Mouse (Mus musculus): Measurements from ENCODE around the gene Eif4a1. TPM values are rescaled to one million over a fixed set of nuclear protein-coding genes. Genes with fewer than 3 reads are reported as not detected.

Gene Eif4a1
- polyA plus RNA-seq, 1 experiment, result 722 TPM

DNA sequence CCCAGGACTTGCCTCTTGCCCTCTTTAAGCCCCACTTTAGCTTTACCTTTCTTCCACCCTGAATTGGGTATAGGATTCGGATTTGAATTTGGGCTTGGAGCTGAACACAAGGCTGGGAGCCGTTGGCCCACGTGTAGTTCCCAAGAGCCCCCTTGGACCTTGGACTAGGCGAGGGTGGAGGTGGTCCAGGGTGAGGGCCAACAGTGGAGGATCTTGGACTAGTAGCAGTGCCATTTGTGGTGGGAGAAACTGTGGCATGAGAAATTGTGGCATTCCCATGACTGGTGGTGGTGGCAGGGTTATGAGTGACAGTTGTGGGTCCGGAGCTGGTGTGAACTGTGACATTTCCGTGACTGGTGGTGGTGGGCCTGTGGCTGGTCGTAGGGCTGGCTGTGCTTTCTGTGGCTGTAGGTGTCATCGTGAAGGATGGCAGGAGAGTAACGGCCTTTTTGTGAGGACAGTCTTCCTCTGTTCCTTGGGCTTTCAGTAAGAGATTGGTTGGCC is 6.7 kb downstream of the Eif4a1 start:
- TF ChIP-seq CTCF (IDR thresholded peaks at IDR 0.05; ENCODE audit: borderline replicate concordance, control insufficient read depth, extremely low read depth, insufficient read depth, low read length, poor library complexity) (no peak), POLR2A (IDR thresholded peaks at IDR 0.05; ENCODE audit: control insufficient read depth, extremely low read depth, insufficient read depth, low read length, poor library complexity) (no peak)
- H3K4me1 ChIP-seq (replicated peaks; ENCODE audit: control insufficient read depth, insufficient read depth, low read length), result peaks cover 17% of the 10 kb centered on the region

DNA sequence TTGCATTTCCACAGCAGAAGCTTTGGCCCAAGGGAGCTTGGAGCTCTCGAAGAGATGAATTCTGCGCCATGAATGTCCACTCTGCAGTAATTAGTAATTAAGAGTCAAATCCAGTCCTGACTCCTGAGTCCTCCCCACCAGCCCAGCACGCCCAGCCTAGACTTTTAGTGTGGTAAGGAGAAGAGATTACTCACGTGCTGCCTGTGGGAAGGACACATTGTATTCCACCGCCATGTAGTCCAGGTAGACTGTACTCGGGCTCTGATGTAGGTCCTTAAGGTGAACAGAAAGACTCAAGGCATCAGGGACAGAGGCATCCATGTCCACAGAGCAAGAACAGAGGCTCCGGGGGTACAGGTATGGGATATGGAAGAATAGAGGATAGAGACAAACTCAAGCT is 7.4 kb downstream of the Eif4a1 start:
- TF ChIP-seq CTCF (IDR thresholded peaks at IDR 0.05; ENCODE audit: borderline replicate concordance, control insufficient read depth, extremely low read depth, insufficient read depth, low read length, poor library complexity) (no peak), POLR2A (IDR thresholded peaks at IDR 0.05; ENCODE audit: control insufficient read depth, extremely low read depth, insufficient read depth, low read length, poor library complexity) (no peak)
- 96% methylated on average over 7 of the region's 7 CpGs for WGBS
- DNase-seq, result no peak
- peaks cover 35% of the 10 kb centered on the region for H3K36me3 ChIP-seq (ENCODE audit: control insufficient read depth, insufficient read depth, low read length)
- no peak overlapping the region for H3K27ac ChIP-seq (ENCODE audit: control insufficient read depth, insufficient read depth, low read length)
- no peaks in the 10 kb centered on the region for H3K27me3 ChIP-seq (ENCODE audit: control insufficient read depth, insufficient read depth, low read length)
- peaks cover 17% of the 10 kb centered on the region for H3K4me1 ChIP-seq (replicated peaks; ENCODE audit: control insufficient read depth, insufficient read depth, low read length)
- H3K4me3 ChIP-seq (ENCODE audit: control insufficient read depth, insufficient read depth, low read length), result no peak overlapping the region

More for the DNA sequence above, 6.7 kb downstream of the Eif4a1 start:
- no peaks in the 10 kb centered on the region for H3K27me3 ChIP-seq (ENCODE audit: control insufficient read depth, insufficient read depth, low read length)
- no peak overlapping the region for H3K27ac ChIP-seq (ENCODE audit: control insufficient read depth, insufficient read depth, low read length)
- H3K36me3 ChIP-seq (ENCODE audit: control insufficient read depth, insufficient read depth, low read length), result peaks cover 41% of the 10 kb centered on the region
- no peak for DNase-seq
- WGBS, result 86% methylated on average over 9 of the region's 9 CpGs
- no peak overlapping the region for H3K4me3 ChIP-seq (ENCODE audit: control insufficient read depth, insufficient read depth, low read length)

DNA sequence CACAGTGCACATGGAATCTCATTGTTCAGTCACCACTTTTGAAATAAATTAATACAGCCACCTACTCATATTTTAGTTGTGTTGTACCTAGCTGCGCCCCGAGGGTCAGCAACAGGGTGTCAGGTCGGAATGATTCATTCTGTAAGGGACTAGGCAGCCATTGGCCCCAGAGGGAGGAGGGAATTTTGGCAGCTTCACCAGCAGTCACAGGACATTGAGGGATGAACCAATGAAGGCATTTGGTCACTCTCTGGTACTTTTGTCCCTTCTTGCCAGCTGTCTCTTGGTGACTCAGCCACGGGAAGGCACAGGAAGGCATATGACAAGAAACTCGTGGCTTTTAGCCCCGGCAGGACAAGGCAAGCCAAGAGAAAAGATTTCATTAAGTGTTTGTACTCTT is 8.4 kb downstream of the Eif4a1 start:
- Histone ChIP-seq H3K4me3 (ENCODE audit: control insufficient read depth, insufficient read depth, low read length) (no peak overlapping the region), H3K4me1 (replicated peaks; ENCODE audit: control insufficient read depth, insufficient read depth, low read length) (peaks cover 17% of the 10 kb centered on the region), H3K36me3 (ENCODE audit: control insufficient read depth, insufficient read depth, low read length) (peaks cover 28% of the 10 kb centered on the region), H3K27ac (ENCODE audit: control insufficient read depth, insufficient read depth, low read length) (no peak overlapping the region), H3K27me3 (ENCODE audit: control insufficient read depth, insufficient read depth, low read length) (no peaks in the 10 kb centered on the region)
- DNase-seq, result no peak
- 79% methylated on average over 6 of the region's 6 CpGs for WGBS
- no peak for TF ChIP-seq CTCF (IDR thresholded peaks at IDR 0.05; ENCODE audit: borderline replicate concordance, control insufficient read depth, extremely low read depth, insufficient read depth, low read length, poor library complexity)
- TF ChIP-seq POLR2A (IDR thresholded peaks at IDR 0.05; ENCODE audit: control insufficient read depth, extremely low read depth, insufficient read depth, low read length, poor library complexity), result no peak

DNA sequence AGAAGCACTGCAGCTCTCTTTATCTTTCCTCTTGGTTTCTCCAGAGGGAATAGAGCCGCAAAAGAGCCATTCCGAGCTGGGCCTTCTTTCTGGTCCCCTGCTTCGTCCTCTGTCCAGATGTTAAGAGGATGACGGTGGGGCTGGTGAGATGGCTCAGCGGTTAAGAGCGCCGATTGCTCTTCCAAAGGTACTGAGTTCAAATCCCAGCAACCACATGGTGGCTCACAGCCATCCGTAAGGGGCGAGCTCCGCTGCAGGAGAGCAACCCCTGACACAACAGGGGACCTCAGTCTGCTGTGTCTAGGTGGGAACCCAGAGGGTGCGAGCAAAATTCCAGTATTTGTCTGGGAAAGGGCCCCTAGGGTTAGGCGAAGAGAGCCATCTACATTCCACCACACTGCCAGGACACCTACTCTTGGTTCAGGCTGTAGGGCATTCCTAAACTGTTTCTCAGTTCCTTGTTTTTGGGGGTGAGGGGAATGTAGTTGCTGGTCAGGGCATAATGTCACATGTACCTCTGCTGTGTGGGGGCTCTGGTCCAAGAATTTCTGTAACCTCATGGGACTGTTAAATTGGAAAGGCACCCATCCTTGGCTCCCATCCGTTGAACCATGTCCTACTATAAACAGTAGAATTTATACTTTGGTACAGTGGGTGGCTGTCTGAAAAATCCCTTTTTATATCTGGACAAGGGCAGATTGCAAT is 9.1 kb downstream of the Eif4a1 start:
- 86% methylated on average over 13 of the region's 13 CpGs for WGBS

DNA sequence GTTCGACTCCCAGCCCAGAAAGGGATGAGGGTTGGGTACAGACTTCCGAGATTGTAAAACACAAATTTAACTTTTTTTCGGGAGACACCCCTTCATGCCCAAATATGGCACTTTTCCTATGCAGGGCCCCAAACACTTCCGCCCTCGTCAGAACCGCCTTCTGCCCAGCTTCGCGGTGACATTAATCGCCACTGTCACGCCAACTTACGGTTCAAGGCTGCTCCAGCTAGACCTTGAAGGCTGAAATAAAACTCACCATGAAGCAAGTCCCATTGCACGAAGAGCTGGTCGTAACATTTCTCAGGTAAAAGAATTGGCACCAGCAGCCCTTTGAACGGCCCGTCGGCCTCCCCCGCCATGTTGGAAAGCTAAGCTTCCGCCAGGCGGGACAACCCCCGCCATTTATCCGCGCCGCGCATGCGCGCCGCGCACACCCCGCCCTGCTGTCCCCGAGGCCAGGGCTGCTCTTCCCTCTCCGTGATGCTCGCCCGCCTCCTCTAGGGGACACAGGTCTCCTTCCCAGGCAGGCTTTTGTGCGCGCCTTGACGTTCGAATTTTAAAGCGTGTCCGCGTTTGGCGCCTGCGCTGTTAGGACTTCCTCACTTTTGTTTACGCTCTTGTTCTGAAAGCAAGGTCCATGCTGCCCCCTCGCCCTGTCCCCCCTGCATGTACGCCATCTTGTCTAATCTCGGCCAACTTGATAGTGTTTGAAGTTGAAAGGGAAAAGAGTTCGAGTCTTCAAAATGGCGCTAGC is 9.8 kb downstream of the Eif4a1 start, which contains the start of gene Mpdu1:
Mpdu1 (minus strand) TSS at position 430 of the 754 bp plus-strand sequence.
- TF ChIP-seq POLR2A (IDR thresholded peaks at IDR 0.05; ENCODE audit: control insufficient read depth, extremely low read depth, insufficient read depth, low read length, poor library complexity) (peak; percentile 88), CTCF (IDR thresholded peaks at IDR 0.05; ENCODE audit: borderline replicate concordance, control insufficient read depth, extremely low read depth, insufficient read depth, low read length, poor library complexity) (peak; percentile 47; the same call in 1 of the 2 replicates)
- Histone ChIP-seq H3K27me3 (ENCODE audit: control insufficient read depth, insufficient read depth, low read length) (no peaks in the 10 kb centered on the region), H3K27ac (ENCODE audit: control insufficient read depth, insufficient read depth, low read length) (peak within 1 kb of the TSS; percentile 87), H3K4me3 (ENCODE audit: control insufficient read depth, insufficient read depth, low read length) (peak within 1 kb of the TSS; percentile 65), H3K4me1 (replicated peaks; ENCODE audit: control insufficient read depth, insufficient read depth, low read length) (peaks cover 17% of the 10 kb centered on the region), H3K36me3 (ENCODE audit: control insufficient read depth, insufficient read depth, low read length) (peaks cover 18% of the 10 kb centered on the region)
- WGBS, result under 1% methylated on average over 48 of the region's 48 CpGs
- peak; percentile 90 for DNase-seq

More for the DNA sequence above, 9.1 kb downstream of the Eif4a1 start:
- Histone ChIP-seq H3K27ac (ENCODE audit: control insufficient read depth, insufficient read depth, low read length) (peak overlapping the region; percentile 73), H3K4me3 (ENCODE audit: control insufficient read depth, insufficient read depth, low read length) (peak overlapping the region; percentile 65), H3K4me1 (replicated peaks; ENCODE audit: control insufficient read depth, insufficient read depth, low read length) (peaks cover 17% of the 10 kb centered on the region), H3K36me3 (ENCODE audit: control insufficient read depth, insufficient read depth, low read length) (peaks cover 25% of the 10 kb centered on the region), H3K27me3 (ENCODE audit: control insufficient read depth, insufficient read depth, low read length) (no peaks in the 10 kb centered on the region)
- TF ChIP-seq CTCF (IDR thresholded peaks at IDR 0.05; ENCODE audit: borderline replicate concordance, control insufficient read depth, extremely low read depth, insufficient read depth, low read length, poor library complexity) (no peak), POLR2A (IDR thresholded peaks at IDR 0.05; ENCODE audit: control insufficient read depth, extremely low read depth, insufficient read depth, low read length, poor library complexity) (no peak)
- DNase-seq, result no peak

DNA sequence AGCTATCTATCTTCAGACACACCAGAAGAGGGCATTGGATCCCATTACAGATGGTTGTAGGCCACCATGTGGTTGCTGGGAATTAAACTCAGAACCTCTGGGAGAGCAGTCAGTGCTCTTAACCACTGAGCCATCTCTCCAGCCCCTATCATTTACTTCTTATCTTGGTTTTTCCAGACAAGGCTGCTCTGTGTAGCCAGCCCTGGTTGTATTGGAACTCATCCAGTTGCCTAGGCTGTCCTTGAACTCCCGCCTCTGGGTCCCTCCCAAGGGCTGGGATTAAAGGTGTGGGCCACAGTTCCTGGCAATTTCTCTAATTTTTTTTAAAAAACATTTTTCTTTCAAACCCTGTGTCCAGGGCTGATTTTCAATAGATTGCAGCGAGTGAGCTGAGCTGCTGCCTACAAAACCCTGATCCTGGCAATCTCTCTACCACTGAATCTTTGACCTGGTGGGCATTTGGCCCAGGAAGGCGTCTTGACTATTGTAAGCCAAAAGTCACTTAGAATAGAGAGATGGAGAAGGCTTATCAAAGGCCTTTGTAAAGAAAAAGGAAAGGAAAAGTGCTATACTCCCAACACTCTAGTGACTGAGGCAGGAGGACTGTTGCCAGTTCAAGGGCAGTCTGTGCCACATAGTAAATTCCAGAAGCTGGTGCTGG is 10.9 kb downstream of the Eif4a1 start:
- no peak overlapping the region for H3K27ac ChIP-seq (ENCODE audit: control insufficient read depth, insufficient read depth, low read length)
- 84% methylated on average over 3 of the region's 3 CpGs for WGBS
- H3K4me1 ChIP-seq (replicated peaks; ENCODE audit: control insufficient read depth, insufficient read depth, low read length), result peaks cover 17% of the 10 kb centered on the region
- peaks cover 22% of the 10 kb centered on the region for H3K36me3 ChIP-seq (ENCODE audit: control insufficient read depth, insufficient read depth, low read length)
- no peak for DNase-seq
- no peak overlapping the region for H3K4me3 ChIP-seq (ENCODE audit: control insufficient read depth, insufficient read depth, low read length)
- H3K27me3 ChIP-seq (ENCODE audit: control insufficient read depth, insufficient read depth, low read length), result no peaks in the 10 kb centered on the region
- TF ChIP-seq CTCF (IDR thresholded peaks at IDR 0.05; ENCODE audit: borderline replicate concordance, control insufficient read depth, extremely low read depth, insufficient read depth, low read length, poor library complexity) (no peak), POLR2A (IDR thresholded peaks at IDR 0.05; ENCODE audit: control insufficient read depth, extremely low read depth, insufficient read depth, low read length, poor library complexity) (no peak)

All from thymus, adult 2 months (tissue).